Mouse (Mus musculus) ovary, postnatal 36 days (tissue): ENCODE data around the gene Hoxd8.

Experiments used
- DNase-seq: peaks from one replicate; pipeline ENCODE4 v3.0.0; 2022; ENCODE audit warnings: low spot score, mixed read lengths

Gene Hoxd8

GRCm38 (mm10) chr2:74686301-74686987, 18.0 kb upstream of the Hoxd8 start:
- peak; percentile 65 for DNase-seq

GRCm38 (mm10) chr2:74686988-74687697, 17.3 kb upstream of the Hoxd8 start:
- DNase-seq: no peak

- no peak for DNase-seq
Observed at GRCm38 (mm10) chr2:74687698-74688555, 16.5 kb upstream of the Hoxd8 start.

DNA sequence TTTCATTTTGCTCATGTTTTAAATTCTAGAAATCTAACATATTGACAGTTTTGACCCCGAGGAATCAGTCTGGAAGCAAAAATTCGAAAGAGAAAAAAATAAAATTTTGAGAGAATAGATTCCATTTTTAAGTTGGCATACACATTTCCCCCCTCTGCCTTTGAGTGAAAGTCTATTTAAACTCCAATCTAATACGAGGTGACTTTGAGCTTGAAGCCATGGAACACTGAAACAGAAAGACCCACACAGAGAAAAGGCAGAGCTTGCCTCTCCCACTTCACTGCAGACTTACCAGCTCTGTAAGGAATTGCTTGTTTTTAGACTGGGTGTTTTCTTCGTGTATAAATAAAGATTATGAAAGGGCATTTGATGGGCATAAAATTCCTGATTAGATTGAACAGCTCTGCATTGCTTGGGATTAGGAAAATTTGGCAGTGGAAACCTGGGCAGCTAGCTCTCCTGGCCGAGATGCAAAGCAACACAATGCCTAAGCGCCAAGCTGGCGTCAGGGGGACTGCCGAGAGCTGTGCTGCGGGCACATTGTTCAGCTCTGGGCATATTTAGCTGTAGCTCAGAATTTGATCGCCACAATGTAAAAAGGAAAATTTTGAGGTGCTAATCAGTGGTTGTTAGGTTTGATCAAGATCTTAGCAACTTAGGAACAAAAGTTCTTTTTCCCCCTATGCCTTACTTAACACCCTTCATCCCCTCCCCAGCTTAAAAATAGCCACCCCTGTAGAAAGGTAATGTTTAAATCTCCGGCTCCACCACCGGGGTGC, 15.4 kb upstream of the Hoxd8 start:
- no peak for DNase-seq

- DNase-seq: no peak
Observed at GRCm38 (mm10) chr2:74689574-74690337, 14.7 kb upstream of the Hoxd8 start.

GRCm38 (mm10) chr2:74690338-74690716, 14.1 kb upstream of the Hoxd8 start:
- DNase-seq: no peak

GRCm38 (mm10) chr2:74691022-74691951, 13.1 kb upstream of the Hoxd8 start, which contains the start of gene Hoxd10:
Gene Hoxd10, plus strand, starts transcription at chr2:74691924.
- peak; percentile 76 for DNase-seq

DNA sequence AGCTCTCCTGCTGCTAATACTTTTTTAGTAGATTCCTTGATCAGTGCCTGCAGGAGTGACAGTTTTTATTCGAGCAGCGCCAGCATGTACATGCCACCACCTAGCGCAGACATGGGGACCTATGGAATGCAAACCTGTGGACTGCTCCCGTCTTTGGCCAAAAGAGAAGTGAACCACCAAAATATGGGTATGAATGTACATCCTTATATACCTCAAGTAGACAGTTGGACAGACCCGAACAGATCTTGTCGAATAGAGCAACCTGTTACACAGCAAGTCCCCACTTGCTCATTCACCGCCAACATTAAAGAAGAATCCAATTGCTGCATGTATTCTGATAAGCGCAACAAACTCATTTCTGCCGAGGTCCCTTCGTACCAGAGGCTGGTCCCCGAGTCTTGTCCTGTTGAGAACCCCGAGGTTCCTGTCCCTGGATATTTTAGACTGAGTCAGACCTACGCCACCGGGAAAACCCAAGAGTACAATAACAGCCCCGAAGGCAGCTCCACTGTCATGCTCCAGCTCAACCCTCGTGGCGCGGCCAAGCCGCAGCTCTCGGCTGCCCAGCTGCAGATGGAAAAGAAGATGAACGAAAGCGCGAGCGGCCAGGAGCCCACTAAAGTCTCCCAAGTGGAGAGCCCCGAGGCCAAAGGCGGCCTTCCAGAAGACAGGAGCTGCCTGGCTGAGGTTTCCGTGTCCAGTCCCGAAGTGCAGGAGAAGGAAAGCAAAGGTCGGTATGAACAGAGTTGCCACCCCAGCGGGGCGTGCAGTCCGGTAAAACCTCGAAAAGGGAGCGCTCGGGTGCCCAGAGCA, 12.2 kb upstream of the Hoxd8 start:
- DNase-seq: no peak

GRCm38 (mm10) chr2:74692808-74693431, 11.5 kb upstream of the Hoxd8 start:
- no peak for DNase-seq

DNA sequence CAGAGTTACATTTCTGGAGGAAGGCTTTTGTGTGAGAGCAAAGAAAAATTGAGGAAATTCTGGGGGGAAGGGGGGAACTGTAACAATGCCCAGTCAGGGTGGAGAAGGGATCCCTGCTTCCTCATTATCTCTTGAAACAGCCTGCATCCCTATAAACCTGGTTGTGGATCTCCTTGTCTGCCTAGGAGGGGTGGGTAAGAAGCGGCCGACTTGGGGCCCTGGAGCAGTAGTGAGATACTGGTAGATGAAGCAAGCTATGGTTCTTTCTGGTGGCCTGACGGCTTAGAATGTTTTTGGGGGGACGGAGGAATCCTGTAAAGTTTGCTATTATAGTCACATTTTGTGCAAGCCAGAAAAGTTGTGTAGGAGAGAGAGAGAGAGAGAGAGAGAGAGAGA, 11.0 kb upstream of the Hoxd8 start:
- no peak for DNase-seq

DNA sequence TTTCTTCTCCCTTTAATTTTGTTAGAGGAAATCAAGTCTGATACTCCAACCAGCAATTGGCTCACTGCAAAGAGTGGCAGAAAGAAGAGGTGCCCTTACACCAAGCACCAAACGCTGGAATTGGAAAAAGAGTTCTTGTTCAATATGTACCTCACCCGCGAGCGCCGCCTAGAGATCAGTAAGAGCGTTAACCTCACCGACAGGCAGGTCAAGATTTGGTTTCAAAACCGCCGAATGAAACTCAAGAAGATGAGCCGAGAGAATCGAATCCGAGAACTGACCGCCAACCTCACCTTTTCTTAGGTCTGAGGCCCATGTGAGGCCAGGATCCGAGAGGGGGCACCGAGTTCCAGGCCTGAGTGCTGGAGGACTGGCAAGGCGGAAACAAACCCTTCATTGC, 10.3 kb upstream of the Hoxd8 start:
- no peak for DNase-seq

- no peak for DNase-seq
Observed at GRCm38 (mm10) chr2:74695383-74695782, 9.0 kb upstream of the Hoxd8 start.

GRCm38 (mm10) chr2:74695813-74696430, 8.5 kb upstream of the Hoxd8 start:
- DNase-seq: no peak

- no peak for DNase-seq
Observed at GRCm38 (mm10) chr2:74696442-74697335, 7.7 kb upstream of the Hoxd8 start.

DNA sequence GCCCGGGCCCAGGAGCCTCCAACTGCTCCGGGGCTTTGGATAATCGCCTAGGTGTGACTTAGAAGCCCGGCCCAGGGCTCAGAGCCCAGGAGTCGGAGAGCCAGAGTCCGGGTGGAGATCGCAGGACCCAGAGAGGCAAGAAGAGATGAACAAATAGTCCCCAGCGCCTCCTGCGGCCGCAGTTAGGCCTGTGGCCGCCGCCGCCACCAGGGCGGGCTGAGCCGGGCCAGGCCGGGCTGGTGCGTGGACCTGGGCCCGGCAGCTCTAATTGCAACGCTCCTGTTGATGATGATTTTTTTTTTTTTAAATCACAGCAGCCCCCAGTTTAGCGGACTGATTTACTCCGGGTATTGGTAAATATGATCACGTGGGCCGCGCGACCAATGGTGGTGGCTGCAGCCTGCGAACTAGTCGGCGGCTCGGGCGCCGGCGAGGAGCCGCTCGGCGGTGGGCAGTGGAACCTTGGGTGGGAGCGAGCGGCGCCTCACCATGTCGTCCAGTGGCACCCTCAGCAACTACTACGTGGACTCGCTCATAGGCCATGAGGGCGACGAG, 6.8 kb upstream of the Hoxd8 start, which contains the start of gene Hoxd9:
Gene Hoxd9 (plus strand): TSS at position 161 of the 555 bp plus-strand sequence.
- DNase-seq: peak; percentile 71

DNA sequence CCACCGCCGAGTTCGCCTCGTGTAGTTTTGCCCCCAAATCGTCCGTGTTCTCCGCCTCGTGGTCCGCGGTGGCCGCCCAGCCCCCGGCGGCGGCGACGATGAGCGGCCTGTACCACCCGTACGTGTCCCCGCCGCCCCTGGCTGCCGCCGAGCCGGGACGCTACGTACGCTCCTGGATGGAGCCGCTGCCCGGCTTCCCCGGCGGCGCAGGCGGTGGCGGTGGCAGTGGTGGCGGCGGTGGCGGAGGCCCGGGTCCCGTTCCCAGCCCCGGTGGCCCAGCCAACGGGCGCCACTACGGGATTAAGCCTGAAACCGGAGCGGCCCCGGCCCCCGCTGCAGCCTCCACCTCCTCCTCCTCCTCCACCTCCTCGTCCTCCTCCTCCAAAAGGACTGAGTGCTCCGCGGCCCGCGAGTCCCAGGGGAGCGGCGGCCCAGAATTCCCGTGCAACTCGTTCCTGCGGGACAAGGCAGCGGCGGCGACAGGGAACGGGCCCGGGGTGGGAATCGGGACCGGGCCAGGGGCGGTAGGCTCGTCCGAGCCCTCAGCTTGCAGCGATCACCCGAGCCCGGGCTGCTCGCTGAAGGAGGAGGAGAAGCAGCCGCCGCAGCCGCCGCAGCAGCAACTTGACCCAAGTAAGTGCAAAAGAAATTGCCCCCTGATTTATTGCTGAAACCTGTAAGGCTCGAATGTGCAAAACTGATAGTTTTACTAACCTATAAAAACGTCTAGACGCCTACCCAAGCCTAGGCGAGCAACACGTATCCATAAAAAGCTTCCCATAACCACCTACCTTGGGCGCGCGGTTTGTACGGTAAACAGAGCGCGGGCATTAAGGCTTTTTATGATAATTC, 6.0 kb upstream of the Hoxd8 start:
- peak; percentile 53 for DNase-seq
